18 mouse cellular contexts compared by ENCODE assay signal in the genomic region with DNA sequence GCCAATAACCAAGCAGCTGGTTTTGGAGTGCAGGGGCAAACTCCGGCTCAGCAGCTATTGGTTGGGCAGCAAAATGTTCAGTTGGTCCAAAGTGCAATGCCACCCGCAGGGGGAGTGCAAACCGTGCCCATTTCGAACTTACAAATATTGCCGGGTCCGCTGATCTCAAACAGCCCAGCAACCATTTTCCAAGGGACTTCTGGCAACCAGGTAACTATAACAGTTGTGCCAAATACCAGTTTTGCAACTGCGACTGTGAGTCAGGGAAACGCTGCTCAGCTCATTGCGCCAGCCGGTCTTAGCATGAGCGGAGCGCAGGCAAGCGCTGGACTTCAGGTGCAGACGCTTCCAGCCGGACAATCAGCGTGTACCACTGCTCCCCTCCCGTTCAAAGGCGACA.
"Had no signal": no experiment of that assay in that cellular context is flagged by ENCODE, and none has a peak within 500 bp of the region (broad histone marks: within the 10 kb centered on the region; RNA-seq: fewer than 3 reads in every experiment).

No protein-coding gene starts in this region.

- H3K27me3 ChIP-seq: midbrain, embryonic 12.5 days; neural tube, embryonic 13.5 days; neural tube, embryonic 15.5 days had no signal

- H3K4me1 ChIP-seq: midbrain, embryonic 10.5 days; midbrain, embryonic 12.5 days; neural tube, embryonic 13.5 days; neural tube, embryonic 15.5 days had no signal

- H3K4me3 ChIP-seq: midbrain, embryonic 10.5 days; midbrain, embryonic 12.5 days; myocyte; neural tube, embryonic 13.5 days; neural tube, embryonic 15.5 days had no signal

- H3K9me3 ChIP-seq: midbrain, embryonic 10.5 days; midbrain, embryonic 12.5 days; neural tube, embryonic 13.5 days; neural tube, embryonic 15.5 days had no signal

- H3K4me2 ChIP-seq: lung, embryonic 14.5 days; midbrain, embryonic 12.5 days; neural tube, embryonic 13.5 days; neural tube, embryonic 15.5 days had no signal

- H3K9ac ChIP-seq: lung, embryonic 14.5 days; midbrain, embryonic 12.5 days; neural tube, embryonic 13.5 days; neural tube, embryonic 15.5 days had no signal

- H3K27ac ChIP-seq: midbrain, embryonic 10.5 days; midbrain, embryonic 12.5 days; neural tube, embryonic 13.5 days; neural tube, embryonic 15.5 days had no signal

- ATAC-seq: midbrain, embryonic 16.5 days had no signal

- DNase-seq: lung, embryonic 14.5 days; lung, postnatal 10 days; lung, postnatal 4 days; midbrain, embryonic 14.5 days; retina, postnatal 1 day; right cerebral cortex, adult 18-20 months; right cerebral cortex, postnatal 25 days; right cerebral cortex, postnatal 4 days; spleen, adult 18-20 months; thymus, adult 18-20 months; thymus, postnatal 14 days; thymus, postnatal 36 days had no signal
